Mouse (Mus musculus) layer of hippocampus, adult 11-12 months (tissue): ENCODE data around the gene Antxr1.
A peak's percentile ranks its signal among the peaks of the same experiment; 100 is the strongest.

Experiments used
- DNase-seq: peaks from one replicate; pipeline ENCODE4 v3.0.0; 2022; ENCODE audit warnings: low spot score

Gene Antxr1

GRCm38 (mm10) chr6:87292911-87293851, 42.4 kb downstream of the Antxr1 start:
- DNase-seq = no peak

GRCm38 (mm10) chr6:87287251-87287650, 48.4 kb downstream of the Antxr1 start:
- DNase-seq = no peak

GRCm38 (mm10) chr6:87285365-87285749, 50.3 kb downstream of the Antxr1 start:
- peak; percentile 20 for DNase-seq

GRCm38 (mm10) chr6:87284716-87285364, 50.8 kb downstream of the Antxr1 start:
- no peak for DNase-seq

- no peak for DNase-seq
These were observed 53.3 kb downstream of the Antxr1 start for GRCm38 (mm10) chr6:87282346-87282781.

GRCm38 (mm10) chr6:87281771-87282170, 53.9 kb downstream of the Antxr1 start:
- no peak for DNase-seq

- DNase-seq = no peak
These were observed 57.5 kb downstream of the Antxr1 start for GRCm38 (mm10) chr6:87278151-87278550.

- peak; percentile 28 for DNase-seq
These were observed 58.1 kb downstream of the Antxr1 start for GRCm38 (mm10) chr6:87277527-87277926.

GRCm38 (mm10) chr6:87276941-87277340, 58.7 kb downstream of the Antxr1 start:
- peak; percentile 13 for DNase-seq

GRCm38 (mm10) chr6:87274779-87275178, 60.8 kb downstream of the Antxr1 start:
- DNase-seq = no peak

GRCm38 (mm10) chr6:87273791-87274190, 61.8 kb downstream of the Antxr1 start:
- DNase-seq = no peak

GRCm38 (mm10) chr6:87273141-87273540, 62.5 kb downstream of the Antxr1 start:
- no peak for DNase-seq

- DNase-seq = no peak
These were observed 63.4 kb downstream of the Antxr1 start for GRCm38 (mm10) chr6:87272202-87272601.

- peak; percentile 24 for DNase-seq
These were observed 65.2 kb downstream of the Antxr1 start for GRCm38 (mm10) chr6:87270452-87270851.

- DNase-seq = no peak
These were observed 65.7 kb downstream of the Antxr1 start for GRCm38 (mm10) chr6:87269950-87270349.

- DNase-seq = no peak
These were observed 73.0 kb downstream of the Antxr1 start for GRCm38 (mm10) chr6:87262666-87263065.

GRCm38 (mm10) chr6:87258976-87259375, 76.6 kb downstream of the Antxr1 start:
- no peak for DNase-seq

GRCm38 (mm10) chr6:87257981-87258775, 77.4 kb downstream of the Antxr1 start:
- DNase-seq = peak; percentile 53

GRCm38 (mm10) chr6:87257471-87257870, 78.2 kb downstream of the Antxr1 start:
- DNase-seq = no peak

GRCm38 (mm10) chr6:87255668-87256067, 80.0 kb downstream of the Antxr1 start:
- DNase-seq = no peak

GRCm38 (mm10) chr6:87254756-87255155, 80.9 kb downstream of the Antxr1 start:
- DNase-seq = no peak

- no peak for DNase-seq
These were observed 83.9 kb downstream of the Antxr1 start for GRCm38 (mm10) chr6:87251716-87252115.
